Mouse (Mus musculus): ENCODE data around the gene Dgki.

The Dgki gene

GRCm38 (mm10) chr6:37236893-37237292, 63.1 kb downstream of the Dgki start:
- no peak for DNase-seq

- no peak for DNase-seq
Observed at GRCm38 (mm10) chr6:37231148-37231547, 68.8 kb downstream of the Dgki start.

- peak in 1 of 2 experiments; percentile 18 for DNase-seq
Observed at GRCm38 (mm10) chr6:37222947-37223510, 77.0 kb downstream of the Dgki start.

GRCm38 (mm10) chr6:37222016-37222415, 78.0 kb downstream of the Dgki start:
- no peak for DNase-seq

GRCm38 (mm10) chr6:37219110-37219509, 80.9 kb downstream of the Dgki start:
- DNase-seq = no peak

GRCm38 (mm10) chr6:37216342-37216763, 83.6 kb downstream of the Dgki start:
- no peak for DNase-seq

GRCm38 (mm10) chr6:37215655-37216054, 84.3 kb downstream of the Dgki start:
- DNase-seq = no peak

- peak; percentile 27 to 30 for DNase-seq
Observed at GRCm38 (mm10) chr6:37212930-37213329, 87.1 kb downstream of the Dgki start.

- no peak for DNase-seq
Observed at GRCm38 (mm10) chr6:37211545-37212247, 88.3 kb downstream of the Dgki start.

GRCm38 (mm10) chr6:37202901-37203300, 97.1 kb downstream of the Dgki start:
- no peak for DNase-seq

- DNase-seq = no peak
Observed at GRCm38 (mm10) chr6:37200840-37201239, 99.1 kb downstream of the Dgki start.

GRCm38 (mm10) chr6:37199502-37199901, 100.5 kb downstream of the Dgki start:
- DNase-seq = no peak

- DNase-seq = no peak
Observed at GRCm38 (mm10) chr6:37197745-37198144, 102.2 kb downstream of the Dgki start.

- DNase-seq = no peak
Observed at GRCm38 (mm10) chr6:37196870-37197269, 103.1 kb downstream of the Dgki start.

GRCm38 (mm10) chr6:37195766-37196165, 104.2 kb downstream of the Dgki start:
- no peak for DNase-seq

GRCm38 (mm10) chr6:37181961-37182360, 118.0 kb downstream of the Dgki start:
- DNase-seq = no peak

- DNase-seq = no peak
Observed at GRCm38 (mm10) chr6:37171149-37171832, 128.7 kb downstream of the Dgki start.

- no peak for DNase-seq
Observed at GRCm38 (mm10) chr6:37158880-37159279, 141.1 kb downstream of the Dgki start.

- no peak for DNase-seq
Observed at GRCm38 (mm10) chr6:37154051-37154450, 145.9 kb downstream of the Dgki start.

GRCm38 (mm10) chr6:37150483-37150882, 149.5 kb downstream of the Dgki start:
- no peak for DNase-seq

- DNase-seq = no peak
Observed at GRCm38 (mm10) chr6:37150038-37150437, 149.9 kb downstream of the Dgki start.

- no peak for DNase-seq
Observed at GRCm38 (mm10) chr6:37149196-37149595, 150.8 kb downstream of the Dgki start.

- DNase-seq = no peak
Observed at GRCm38 (mm10) chr6:37147431-37148022, 152.5 kb downstream of the Dgki start.

GRCm38 (mm10) chr6:37143867-37144163, 156.2 kb downstream of the Dgki start:
- DNase-seq = no peak
